Mouse (Mus musculus) kidney, adult 2 months (tissue): ENCODE measurements at regions not wholly inside any gene's neighbourhood (a gene's known extent, or its start where the extent isn't known, plus 50 kb on each side); places are given as distances from the start of the nearest gene placed in this dataset.

ENCODE experiments used
- CTCF ChIP-seq: fragments of 200-500 bp; conservative IDR thresholded peaks from 2 replicates; pipeline ENCODE4 v1.5.1; 2011; ENCODE audit warnings: low read depth, mild to moderate bottlenecking, control low read depth, low read length, moderate library complexity, mixed read lengths; ENCODE audit not compliant: insufficient read depth, insufficient read length
- POLR2A ChIP-seq: fragments of 200-500 bp; IDR thresholded peaks from one replicate; pipeline ENCODE4 v1.6.1; 2011; ENCODE audit warnings: low read depth, low read length, control low read depth

DNA sequence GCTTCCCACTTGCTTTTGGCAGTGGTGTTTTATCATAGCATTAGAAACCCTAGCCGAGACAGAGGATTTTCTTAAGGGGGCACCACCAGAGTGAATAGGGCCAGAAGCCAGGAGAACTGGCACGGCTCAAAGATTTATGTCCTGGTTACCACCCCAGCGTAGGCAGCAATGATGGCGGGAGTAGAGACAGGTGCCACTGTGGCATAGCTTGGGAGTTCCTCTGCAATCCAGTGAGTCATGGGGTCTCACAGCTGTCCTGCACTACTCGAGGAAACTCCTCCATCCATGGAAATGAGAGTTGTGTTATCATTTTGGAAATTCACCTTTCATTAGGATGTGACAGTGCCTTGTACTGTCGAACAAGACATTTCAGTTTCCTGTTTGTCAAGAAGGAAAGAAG lies 169.6 kb downstream of the Inhbb start:
- TF ChIP-seq CTCF (no peak), POLR2A (no peak)
